Mouse (Mus musculus) T-cell, adult 2 months (primary cell): ENCODE data around the gene Lrmda.
A peak's percentile ranks its signal among the peaks of the same experiment; 100 is the strongest.

Experiments
- DNase-seq: peaks from one replicate; pipeline ENCODE4 v3.0.0; 2022; ENCODE audit warnings: low spot score

The Lrmda gene

GRCm38 (mm10) chr14:22019252-22019948 lies at the start of gene Lrmda:
Lrmda (plus strand) TSS chr14:22019712.
- DNase-seq: no peak

- no peak for DNase-seq
Measured at GRCm38 (mm10) chr14:21981462-21981861, 38.0 kb upstream of the Lrmda start.

GRCm38 (mm10) chr14:21982096-21982591 lies 37.4 kb upstream of the Lrmda start:
- DNase-seq: no peak

- no peak for DNase-seq
Measured at GRCm38 (mm10) chr14:21982592-21983310, 36.8 kb upstream of the Lrmda start.

- DNase-seq: no peak
Measured at GRCm38 (mm10) chr14:21983311-21983949, 36.1 kb upstream of the Lrmda start.

GRCm38 (mm10) chr14:21983950-21984730 lies 35.4 kb upstream of the Lrmda start:
- no peak for DNase-seq

- no peak for DNase-seq
Measured at GRCm38 (mm10) chr14:21984757-21985425, 34.6 kb upstream of the Lrmda start.

- no peak for DNase-seq
Measured at GRCm38 (mm10) chr14:21985426-21985931, 34.0 kb upstream of the Lrmda start.

- peak; percentile 49 for DNase-seq
Measured at GRCm38 (mm10) chr14:21985981-21986732, 33.4 kb upstream of the Lrmda start.

GRCm38 (mm10) chr14:21986733-21987659 lies 32.5 kb upstream of the Lrmda start:
- DNase-seq: peak; percentile 14

- peak; percentile 69 for DNase-seq
Measured at GRCm38 (mm10) chr14:21987660-21988576, 31.6 kb upstream of the Lrmda start.

GRCm38 (mm10) chr14:21988577-21989290 lies 30.8 kb upstream of the Lrmda start:
- DNase-seq: no peak

- no peak for DNase-seq
Measured at GRCm38 (mm10) chr14:21989291-21989913, 30.1 kb upstream of the Lrmda start, which contains the start of gene Zfp503. Zfp503 (minus strand) TSS chr14:21989601.

- DNase-seq: no peak
Measured at GRCm38 (mm10) chr14:21990321-21991021, 29.0 kb upstream of the Lrmda start.

GRCm38 (mm10) chr14:21991251-21991780 lies 28.2 kb upstream of the Lrmda start:
- DNase-seq: no peak

- no peak for DNase-seq
Measured at GRCm38 (mm10) chr14:21991856-21992255, 27.7 kb upstream of the Lrmda start.
